Mouse (Mus musculus): ENCODE results near the gene Gm49378.

The Gm49378 gene

GRCm38 (mm10) chr14:55637795-55638194 is at the start of gene Gm49378:
Gm49378 (minus strand) TSS chr14:55637895.
- in situ Hi-C loops (cut with MboI, MseI) = no loop called here

- in situ Hi-C loops (cut with MboI, MseI) = loop anchor here (5.0 kb wide), 1 partner anchor 40 kb away; the partner anchor contains the start of gene Rabggta
Measured at GRCm38 (mm10) chr14:55682118-55682493, 44.4 kb upstream of the Gm49378 start.

GRCm38 (mm10) chr14:55681160-55682117 is 43.7 kb upstream of the Gm49378 start, which contains the start of gene Tinf2:
Tinf2 (minus strand) TSS chr14:55681820.
- in situ Hi-C loops (cut with MboI, MseI) = loop anchor here (5.0 kb wide), 1 partner anchor 41 kb away; the partner anchor contains the start of gene Rabggta

- in situ Hi-C loops (cut with MboI, MseI) = no loop called here
Measured at GRCm38 (mm10) chr14:55677615-55678014, 39.9 kb upstream of the Gm49378 start.

GRCm38 (mm10) chr14:55672741-55673060 is 35.0 kb upstream of the Gm49378 start:
- in situ Hi-C loops (cut with MboI, MseI) = no loop called here

- in situ Hi-C loops (cut with MboI, MseI) = no loop called here
Measured at GRCm38 (mm10) chr14:55671833-55672740, 34.4 kb upstream of the Gm49378 start, which contains the start of the genes Gmpr2 and Nedd8. Gmpr2 (plus strand) TSS chr14:55671941. Nedd8 (minus strand) TSS chr14:55672124.

GRCm38 (mm10) chr14:55671486-55671832 is 33.8 kb upstream of the Gm49378 start:
- in situ Hi-C loops (cut with MboI, MseI) = no loop called here

GRCm38 (mm10) chr14:55660636-55661035 is 22.9 kb upstream of the Gm49378 start:
- in situ Hi-C loops (cut with MboI, MseI) = loop anchor here (10.0 kb wide), 1 partner anchor 244 kb away; the partner anchor contains the start of gene Sdr39u1

GRCm38 (mm10) chr14:55659960-55660573 is 22.4 kb upstream of the Gm49378 start, which contains the start of gene Mdp1:
Mdp1 (minus strand) TSS chr14:55660508.
- in situ Hi-C loops (cut with MboI, MseI) = loop anchor here (10.0 kb wide), 1 partner anchor 245 kb away; the partner anchor contains the start of gene Sdr39u1

- in situ Hi-C loops (cut with MboI, MseI) = no loop called here
Measured at GRCm38 (mm10) chr14:55658011-55658410, 20.3 kb upstream of the Gm49378 start.

- in situ Hi-C loops (cut with MboI, MseI) = no loop called here
Measured at GRCm38 (mm10) chr14:55656935-55657334, 19.2 kb upstream of the Gm49378 start.

- in situ Hi-C loops (cut with MboI, MseI) = no loop called here
Measured at GRCm38 (mm10) chr14:55651528-55651927, 13.8 kb upstream of the Gm49378 start.

GRCm38 (mm10) chr14:55649884-55650283 is 12.2 kb upstream of the Gm49378 start, which contains the start of gene Tssk4:
Tssk4 (plus strand) TSS chr14:55650184.
- in situ Hi-C loops (cut with MboI, MseI) = no loop called here

- in situ Hi-C loops (cut with MboI, MseI) = no loop called here
Measured at GRCm38 (mm10) chr14:55644261-55644888, 6.7 kb upstream of the Gm49378 start.

GRCm38 (mm10) chr14:55643060-55643907 is 5.6 kb upstream of the Gm49378 start, which contains the start of gene Tm9sf1:
Tm9sf1 (minus strand) TSS chr14:55643806.
- in situ Hi-C loops (cut with MboI, MseI) = no loop called here

GRCm38 (mm10) chr14:55642679-55643059 is 5.0 kb upstream of the Gm49378 start:
- in situ Hi-C loops (cut with MboI, MseI) = no loop called here

- in situ Hi-C loops (cut with MboI, MseI) = no loop called here
Measured at GRCm38 (mm10) chr14:55641291-55641690, 3.6 kb upstream of the Gm49378 start.

GRCm38 (mm10) chr14:55640816-55641215 is 3.1 kb upstream of the Gm49378 start:
- in situ Hi-C loops (cut with MboI, MseI) = no loop called here

- in situ Hi-C loops (cut with MboI, MseI) = no loop called here
Measured at GRCm38 (mm10) chr14:55635523-55636007, 2.1 kb downstream of the Gm49378 start, which contains the start of gene Ipo4. Ipo4 (minus strand) TSS chr14:55635957.
